Mouse (Mus musculus) liver, postnatal 0 days (tissue): ENCODE measurements at regions not wholly inside any gene's neighbourhood (a gene's known extent, or its start where the extent isn't known, plus 50 kb on each side); places are given as distances from the start of the nearest gene placed in this dataset.
"Not testable (repeated sequence)": the region's sequence is repeated elsewhere in the genome, so short reads cannot be mapped to it uniquely, and the experiment has no call there.

Source experiments
- CTCF ChIP-seq: sonication (generic); IDR thresholded peaks from 2 replicates; pipeline ENCODE4 v1.5.1; 2016; ENCODE audit warnings: antibody characterized with exemption, low read depth
- EP300 ChIP-seq: IDR thresholded peaks from 2 replicates; pipeline ENCODE4 v1.6.1; 2016; ENCODE audit warnings: antibody characterized with exemption, low read depth, mild to moderate bottlenecking

DNA sequence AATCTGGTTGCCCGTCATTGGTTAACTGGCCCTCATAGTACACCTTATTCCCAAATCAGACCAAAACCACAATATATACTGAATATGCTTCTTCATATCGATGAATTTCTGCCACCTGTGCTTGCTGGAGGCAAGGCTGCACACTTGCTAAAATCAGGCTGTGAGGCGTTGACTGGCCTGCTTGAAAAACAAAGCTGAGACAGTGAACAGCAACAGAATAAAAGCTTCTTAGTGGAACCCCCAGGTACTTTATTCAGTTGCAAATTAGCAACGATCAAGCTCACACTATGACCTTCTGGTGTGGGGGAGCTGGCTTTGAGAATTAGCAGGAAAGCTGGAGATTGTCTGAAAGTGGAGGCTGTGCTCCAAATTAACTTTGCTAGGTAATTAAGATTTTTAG is 97.3 kb upstream of the Ube2e1 start:
- TF ChIP-seq CTCF, EP300: not testable (repeated sequence)
